Mouse (Mus musculus) embryo, embryonic 10.5 days (tissue): ENCODE measurements at regions not wholly inside any gene's neighbourhood (a gene's known extent, or its start where the extent isn't known, plus 50 kb on each side); places are given as distances from the start of the nearest gene placed in this dataset.
A peak's percentile ranks its signal among the peaks of the same experiment; 100 is the strongest.

Source experiments
- DNase-seq: peaks from one replicate; pipeline ENCODE4 v3.0.0-alpha.2; 2015; ENCODE audit warnings: low spot score

- DNase-seq: no peak
These were observed 107.2 kb upstream of the Eepd1 start for GRCm38 (mm10) chr9:25374161-25374560.

- no peak for DNase-seq
These were observed 105.1 kb upstream of the Eepd1 start for GRCm38 (mm10) chr9:25376209-25376608.

GRCm38 (mm10) chr9:25377771-25378747, 103.3 kb upstream of the Eepd1 start:
- no peak for DNase-seq

GRCm38 (mm10) chr9:25385333-25385732, 96.0 kb upstream of the Eepd1 start:
- no peak for DNase-seq

- no peak for DNase-seq
These were observed 93.3 kb upstream of the Eepd1 start for GRCm38 (mm10) chr9:25387876-25388650.

- no peak for DNase-seq
These were observed 92.0 kb upstream of the Eepd1 start for GRCm38 (mm10) chr9:25389351-25389750.

- peak; percentile 71 for DNase-seq
These were observed 80.6 kb upstream of the Eepd1 start for GRCm38 (mm10) chr9:25400647-25401335.

GRCm38 (mm10) chr9:25405848-25406247, 75.5 kb upstream of the Eepd1 start:
- DNase-seq: no peak

GRCm38 (mm10) chr9:25408518-25408917, 72.8 kb upstream of the Eepd1 start:
- no peak for DNase-seq

- DNase-seq: no peak
These were observed 71.6 kb upstream of the Eepd1 start for GRCm38 (mm10) chr9:25409729-25410128.

GRCm38 (mm10) chr9:25413873-25414272, 67.5 kb upstream of the Eepd1 start:
- no peak for DNase-seq

GRCm38 (mm10) chr9:25414315-25414714, 67.0 kb upstream of the Eepd1 start:
- no peak for DNase-seq

GRCm38 (mm10) chr9:25426941-25427340, 54.4 kb upstream of the Eepd1 start:
- DNase-seq: no peak

- no peak for DNase-seq
These were observed 51.7 kb upstream of the Eepd1 start for GRCm38 (mm10) chr9:25429450-25430213.
